Mouse (Mus musculus): Measurements from ENCODE around the gene A830018L16Rik. TPM values are rescaled to one million over a fixed set of nuclear protein-coding genes. Genes with fewer than 3 reads are reported as not detected.
"Not testable (repeated sequence)": the region's sequence is repeated elsewhere in the genome, so short reads cannot be mapped to it uniquely, and the experiment has no call there.

A830018L16Rik gene
- total RNA-seq, 2 experiments from 2014 or later: 0.17 to 0.22 TPM

- DNase-seq: no peak
- intact Hi-C loops (cut with DNase I): no loop called here
These were observed 568.8 kb downstream of the A830018L16Rik start for GRCm38 (mm10) chr1:11982590-11983136.

GRCm38 (mm10) chr1:11990011-11990410 is 576.1 kb downstream of the A830018L16Rik start:
- no peak for DNase-seq

GRCm38 (mm10) chr1:11996297-11996878 is 582.5 kb downstream of the A830018L16Rik start:
- DNase-seq: no peak
- intact Hi-C loops (cut with DNase I): no loop called here

More at GRCm38 (mm10) chr1:11990011-11990410, 576.1 kb downstream of the A830018L16Rik start:
- intact Hi-C loops (cut with DNase I): no loop called here

GRCm38 (mm10) chr1:11997574-11997973 is 583.7 kb downstream of the A830018L16Rik start:
- intact Hi-C loops (cut with DNase I): no loop called here
- DNase-seq: no peak

- DNase-seq: no peak
- intact Hi-C loops (cut with DNase I): no loop called here
These were observed 586.7 kb downstream of the A830018L16Rik start for GRCm38 (mm10) chr1:12000557-12000956.

- DNase-seq: no peak
- intact Hi-C loops (cut with DNase I): no loop called here
These were observed 595.1 kb downstream of the A830018L16Rik start for GRCm38 (mm10) chr1:12008789-12009550.

GRCm38 (mm10) chr1:12009551-12009846 is 595.6 kb downstream of the A830018L16Rik start:
- intact Hi-C loops (cut with DNase I): no loop called here
- no peak for DNase-seq

- intact Hi-C loops (cut with DNase I): no loop called here
- DNase-seq: no peak
These were observed 596.7 kb downstream of the A830018L16Rik start for GRCm38 (mm10) chr1:12010607-12011006.

- not testable (repeated sequence) for DNase-seq
- intact Hi-C loops (cut with DNase I): loop anchor here (10.0 kb wide), 1 partner anchor 804 kb away; no protein-coding TSS in a partner anchor
These were observed 606.7 kb downstream of the A830018L16Rik start for GRCm38 (mm10) chr1:12020646-12021045.
